Mouse (Mus musculus): ENCODE measurements around the gene Gm37240. TPM values are rescaled to one million over a fixed set of nuclear protein-coding genes. Genes with fewer than 3 reads are reported as not detected.
A peak's percentile ranks its signal among the peaks of the same experiment; 100 is the strongest.

Gm37240 gene
- polyA plus RNA-seq, 1 experiment from 2014 or later, result 0.48 TPM

- Histone ChIP-seq H3K36me3 (ENCODE audit: poor library complexity, severe bottlenecking) (0 out of 2 replicates have a peak, but pooled peaks cover 8% of the 10 kb centered on the region), H3K4me2 (no peak overlapping the region), H3K4me3 (no peak overlapping the region), H3K9me3 (replicated peaks) (no peaks in the 10 kb centered on the region), H3K27me3 (no peaks in the 10 kb centered on the region), H3K9ac (no peak overlapping the region), H3K27ac (no peak overlapping the region), H3K4me1 (peaks cover 7% of the 10 kb centered on the region)
- no peak for ATAC-seq
- 88% methylated on average over 4 of the region's 4 CpGs for WGBS
These were observed 1395.2 kb downstream of the Gm37240 start for GRCm38 (mm10) chr3:84492148-84492547.

- no peak for ATAC-seq
- 18% methylated on average over 6 of the region's 6 CpGs for WGBS
- no peaks in the 10 kb centered on the region for H3K27me3 ChIP-seq
These were observed 1398.6 kb downstream of the Gm37240 start for GRCm38 (mm10) chr3:84488716-84489115.

GRCm38 (mm10) chr3:84484891-84485290 is 1402.4 kb downstream of the Gm37240 start:
- peaks cover 18% of the 10 kb centered on the region for H3K27me3 ChIP-seq
- 80% methylated on average over 3 of the region's 3 CpGs for WGBS

More at GRCm38 (mm10) chr3:84488716-84489115, 1398.6 kb downstream of the Gm37240 start:
- H3K27ac ChIP-seq, result no peak overlapping the region
- no peaks in the 10 kb centered on the region for H3K9me3 ChIP-seq (replicated peaks)
- H3K36me3 ChIP-seq (ENCODE audit: poor library complexity, severe bottlenecking), result 0 out of 2 replicates have a peak, but pooled peaks cover 5% of the 10 kb centered on the region
- H3K4me1 ChIP-seq, result peaks cover 7% of the 10 kb centered on the region
- H3K9ac ChIP-seq, result no peak overlapping the region
- no peak overlapping the region for H3K4me3 ChIP-seq
- H3K4me2 ChIP-seq, result no peak overlapping the region

GRCm38 (mm10) chr3:84484333-84484732 is 1403.0 kb downstream of the Gm37240 start:
- no peak overlapping the region for H3K4me2 ChIP-seq
- no peak overlapping the region for H3K9ac ChIP-seq
- H3K4me1 ChIP-seq, result peaks cover 22% of the 10 kb centered on the region
- H3K27ac ChIP-seq, result no peak overlapping the region
- ATAC-seq, result no peak
- no peaks in the 10 kb centered on the region for H3K36me3 ChIP-seq (ENCODE audit: poor library complexity, severe bottlenecking)
- peaks cover 23% of the 10 kb centered on the region for H3K27me3 ChIP-seq
- H3K9me3 ChIP-seq (replicated peaks), result no peaks in the 10 kb centered on the region
- no peak overlapping the region for H3K4me3 ChIP-seq
- WGBS, result 80% methylated on average over 4 of the region's 4 CpGs

More at GRCm38 (mm10) chr3:84484891-84485290, 1402.4 kb downstream of the Gm37240 start:
- H3K4me1 ChIP-seq, result peaks cover 17% of the 10 kb centered on the region
- no peak overlapping the region for H3K9ac ChIP-seq
- H3K36me3 ChIP-seq (ENCODE audit: poor library complexity, severe bottlenecking), result no peaks in the 10 kb centered on the region
- no peaks in the 10 kb centered on the region for H3K9me3 ChIP-seq (replicated peaks)
- no peak overlapping the region for H3K4me3 ChIP-seq
- no peak overlapping the region for H3K4me2 ChIP-seq
- H3K27ac ChIP-seq, result no peak overlapping the region
- ATAC-seq, result no peak

- H3K27ac ChIP-seq, result no peak overlapping the region
- 69% methylated on average over 6 of the region's 6 CpGs for WGBS
- no peak for ATAC-seq
These were observed 1405.2 kb downstream of the Gm37240 start for GRCm38 (mm10) chr3:84482121-84482520.

GRCm38 (mm10) chr3:84481104-84481503 is 1406.2 kb downstream of the Gm37240 start:
- H3K36me3 ChIP-seq (ENCODE audit: poor library complexity, severe bottlenecking), result no peaks in the 10 kb centered on the region
- no peak overlapping the region for H3K27ac ChIP-seq
- no peaks in the 10 kb centered on the region for H3K9me3 ChIP-seq (replicated peaks)
- H3K4me2 ChIP-seq, result peak overlapping the region; percentile 100
- peaks cover 49% of the 10 kb centered on the region for H3K27me3 ChIP-seq
- H3K4me3 ChIP-seq, result peak overlapping the region; percentile 72
- H3K9ac ChIP-seq, result peak overlapping the region; percentile 75; the same call in 1 of the 2 replicates
- ATAC-seq, result no peak
- 4% methylated on average over 11 of the region's 11 CpGs for WGBS
- peaks cover 30% of the 10 kb centered on the region for H3K4me1 ChIP-seq

More at GRCm38 (mm10) chr3:84482121-84482520, 1405.2 kb downstream of the Gm37240 start:
- H3K4me2 ChIP-seq, result no peak overlapping the region
- H3K9me3 ChIP-seq (replicated peaks), result no peaks in the 10 kb centered on the region
- H3K9ac ChIP-seq, result no peak overlapping the region
- H3K4me3 ChIP-seq, result no peak overlapping the region
- peaks cover 30% of the 10 kb centered on the region for H3K4me1 ChIP-seq
- peaks cover 44% of the 10 kb centered on the region for H3K27me3 ChIP-seq
- H3K36me3 ChIP-seq (ENCODE audit: poor library complexity, severe bottlenecking), result no peaks in the 10 kb centered on the region

- H3K27me3 ChIP-seq, result peaks cover 49% of the 10 kb centered on the region
These were observed 1407.1 kb downstream of the Gm37240 start, which contains the start of gene Fhdc1 for GRCm38 (mm10) chr3:84480006-84480897. Gene Fhdc1, minus strand, starts transcription at chr3:84480429.

GRCm38 (mm10) chr3:84479293-84480005 is 1407.9 kb downstream of the Gm37240 start:
- under 1% methylated on average over 61 of the region's 61 CpGs for WGBS
- Histone ChIP-seq H3K27me3 (peaks cover 52% of the 10 kb centered on the region), H3K9me3 (replicated peaks) (no peaks in the 10 kb centered on the region)

More at GRCm38 (mm10) chr3:84480006-84480897, 1407.1 kb downstream of the Gm37240 start, which contains the start of gene Fhdc1:
- ATAC-seq, result peak; percentile 77
- whole genome bisulfite sequencing, result under 1% methylated on average over 81 of the region's 82 CpGs
- no peak within 1 kb of the TSS for H3K27ac ChIP-seq
- H3K4me2 ChIP-seq, result peak within 1 kb of the TSS; percentile 100
- no peaks in the 10 kb centered on the region for H3K36me3 ChIP-seq (ENCODE audit: poor library complexity, severe bottlenecking)
- H3K9ac ChIP-seq, result peak within 1 kb of the TSS; percentile 75
- H3K4me3 ChIP-seq, result peak within 1 kb of the TSS; percentile 72
- H3K4me1 ChIP-seq, result peaks cover 30% of the 10 kb centered on the region
- H3K9me3 ChIP-seq (replicated peaks), result no peaks in the 10 kb centered on the region

GRCm38 (mm10) chr3:84478896-84479292 is 1408.4 kb downstream of the Gm37240 start:
- no peaks in the 10 kb centered on the region for H3K9me3 ChIP-seq (replicated peaks)
- ATAC-seq, result no peak
- peak overlapping the region; percentile 100 for H3K4me2 ChIP-seq
- WGBS, result 3% methylated on average over 12 of the region's 12 CpGs
- H3K9ac ChIP-seq, result peak overlapping the region; percentile 75
- H3K4me3 ChIP-seq, result peak overlapping the region; percentile 72
- peaks cover 30% of the 10 kb centered on the region for H3K4me1 ChIP-seq
- peaks cover 52% of the 10 kb centered on the region for H3K27me3 ChIP-seq
- no peaks in the 10 kb centered on the region for H3K36me3 ChIP-seq (ENCODE audit: poor library complexity, severe bottlenecking)
- no peak overlapping the region for H3K27ac ChIP-seq

More at GRCm38 (mm10) chr3:84479293-84480005, 1407.9 kb downstream of the Gm37240 start:
- Histone ChIP-seq H3K4me3 (peak overlapping the region; percentile 72), H3K27ac (no peak overlapping the region), H3K36me3 (ENCODE audit: poor library complexity, severe bottlenecking) (no peaks in the 10 kb centered on the region), H3K4me2 (peak overlapping the region; percentile 100), H3K9ac (peak overlapping the region; percentile 75), H3K4me1 (peaks cover 30% of the 10 kb centered on the region)
- peak; percentile 66 for ATAC-seq

GRCm38 (mm10) chr3:84478195-84478594 is 1409.1 kb downstream of the Gm37240 start:
- Histone ChIP-seq H3K4me3 (no peak overlapping the region; the same call in 1 of the 2 replicates), H3K36me3 (ENCODE audit: poor library complexity, severe bottlenecking) (no peaks in the 10 kb centered on the region), H3K4me2 (peak overlapping the region; percentile 100), H3K9ac (no peak overlapping the region), H3K27ac (no peak overlapping the region), H3K27me3 (peaks cover 52% of the 10 kb centered on the region), H3K9me3 (replicated peaks) (no peaks in the 10 kb centered on the region), H3K4me1 (peaks cover 30% of the 10 kb centered on the region)
- 10% methylated on average over 7 of the region's 7 CpGs for WGBS
- no peak for ATAC-seq

GRCm38 (mm10) chr3:84477498-84477897 is 1409.8 kb downstream of the Gm37240 start:
- Histone ChIP-seq H3K4me3 (no peak overlapping the region), H3K9me3 (replicated peaks) (no peaks in the 10 kb centered on the region), H3K36me3 (ENCODE audit: poor library complexity, severe bottlenecking) (no peaks in the 10 kb centered on the region), H3K9ac (no peak overlapping the region), H3K4me2 (no peak overlapping the region), H3K4me1 (peaks cover 30% of the 10 kb centered on the region), H3K27ac (no peak overlapping the region), H3K27me3 (peaks cover 49% of the 10 kb centered on the region)
- no peak for ATAC-seq
- WGBS, result 88% methylated on average over 1 of the region's 1 CpGs
